Mouse (Mus musculus) liver, embryonic 11.5 days (tissue): ENCODE measurements around the gene Serpina10. TPM values are rescaled to one million over a fixed set of nuclear protein-coding genes. Genes with fewer than 3 reads are reported as not detected.

Experiments
- ATAC-seq: fragments of 200-750 bp; cut with Nextera tagmentation; replicated peaks from 2 replicates; pipeline ENCODE4 v1.8.0; 2017; ENCODE audit warnings: moderate number of reproducible peaks, mild to moderate bottlenecking, moderate TSS enrichment, moderate library complexity; ENCODE audit not compliant: low FRiP score
- DNase-seq: peaks from one replicate; pipeline ENCODE4 v3.0.0-alpha.2; 2017; ENCODE audit warnings: low spot score
- H3K27ac ChIP-seq: fragments of 300-500 bp; sonication (generic); 2 replicates; pipeline ENCODE4 v1.5.1; 2014; ENCODE audit warnings: mild to moderate bottlenecking, low read depth, low read length, control low read depth
- H3K27me3 ChIP-seq: fragments of 300-500 bp; sonication (generic); replicated peaks from 2 replicates; pipeline ENCODE4 v1.6.1; 2014; ENCODE audit warnings: low read length, mixed read lengths; ENCODE audit not compliant: control insufficient read depth, insufficient read depth
- H3K36me3 ChIP-seq: fragments of 300-500 bp; sonication (generic); 2 replicates; pipeline ENCODE4 v1.6.1; 2014; ENCODE audit warnings: mild to moderate bottlenecking, low read length, moderate library complexity, mixed read lengths; ENCODE audit not compliant: control insufficient read depth, insufficient read depth
- H3K4me1 ChIP-seq: fragments of 300-500 bp; sonication (generic); replicated peaks from 2 replicates; pipeline ENCODE4 v1.6.1; 2014; ENCODE audit warnings: low read length, mixed read lengths; ENCODE audit not compliant: control insufficient read depth, insufficient read depth
- H3K4me2 ChIP-seq: fragments of 300-500 bp; sonication (generic); 2 replicates; pipeline ENCODE4 v1.6.1; 2014; ENCODE audit warnings: mild to moderate bottlenecking, control low read depth, moderate library complexity
- H3K4me3 ChIP-seq: fragments of 300-500 bp; sonication (generic); 2 replicates; pipeline ENCODE4 v1.5.1; 2014; ENCODE audit warnings: low read depth, low read length, control low read depth
- H3K9ac ChIP-seq: fragments of 300-500 bp; sonication (generic); 2 replicates; pipeline ENCODE4 v1.6.1; 2014; ENCODE audit warnings: low read depth, low read length, control low read depth
- H3K9me3 ChIP-seq: fragments of 300-500 bp; sonication (generic); 2 replicates; pipeline ENCODE4 v1.6.1; 2016; ENCODE audit warnings: low read length, inconsistent platforms, mixed read lengths; ENCODE audit not compliant: control insufficient read depth
- WGBS: fragments of 180-500 bp; shearing (Covaris S2); extraction: QIAGEN DNeasy Blood & Tissue Kit; methylation state at CpG from one replicate; pipeline ENCODE4 v1.1.7; 2014; 5-methylcytosine and 5-hydroxymethylcytosine counted together
- polyA plus RNA-seq: library from polyadenylated mRNA; unstranded; fragments of >200 nt; fragmentation: Nextera tagmentation; extraction: Ambion mirVana; gene quantifications from 2 replicates; pipeline ENCODE4 v1.2.1, GENCODE M21; 2014

Gene Serpina10
- polyA plus RNA-seq, 1 experiment from 2014 or later: 21.2 TPM

- H3K9me3 ChIP-seq: no peaks in the 10 kb centered on the region
- H3K27ac ChIP-seq: no peak overlapping the region
- no peak overlapping the region for H3K4me2 ChIP-seq
- ATAC-seq (no peak), DNase-seq (peak; percentile 5)
- no peaks in the 10 kb centered on the region for H3K36me3 ChIP-seq
- 69% methylated on average over 3 of the region's 3 CpGs for WGBS
- H3K4me3 ChIP-seq: no peak overlapping the region
- no peaks in the 10 kb centered on the region for H3K27me3 ChIP-seq
- H3K4me1 ChIP-seq: no peaks in the 10 kb centered on the region
- H3K9ac ChIP-seq: no peak overlapping the region
These were observed 12.6 kb upstream of the Serpina10 start for GRCm38 (mm10) chr12:103643818-103644217.

- Histone ChIP-seq H3K9ac (no peak overlapping the region), H3K4me1 (no peaks in the 10 kb centered on the region), H3K27ac (no peak overlapping the region), H3K36me3 (no peaks in the 10 kb centered on the region), H3K4me3 (no peak overlapping the region), H3K4me2 (no peak overlapping the region), H3K9me3 (no peaks in the 10 kb centered on the region), H3K27me3 (no peaks in the 10 kb centered on the region)
- 0% methylated on average over 2 of the region's 2 CpGs for WGBS
- DNase-seq (peak; percentile 65), ATAC-seq (0 out of 2 replicates have a peak, but pooled peaks have one; percentile 50)
These were observed 12.1 kb upstream of the Serpina10 start for GRCm38 (mm10) chr12:103643336-103643735.

- no peak overlapping the region for H3K4me2 ChIP-seq
- no peak overlapping the region for H3K4me3 ChIP-seq
- H3K9me3 ChIP-seq: no peaks in the 10 kb centered on the region
- peak; percentile 24 for DNase-seq
- H3K36me3 ChIP-seq: no peaks in the 10 kb centered on the region
- H3K4me1 ChIP-seq: no peaks in the 10 kb centered on the region
- no peak overlapping the region for H3K9ac ChIP-seq
- 67% methylated on average over 2 of the region's 2 CpGs for WGBS
- H3K27ac ChIP-seq: no peak overlapping the region
- H3K27me3 ChIP-seq: no peaks in the 10 kb centered on the region
- peak; percentile 54; the same call in 1 of the 2 replicates for ATAC-seq
These were observed 4.6 kb upstream of the Serpina10 start for GRCm38 (mm10) chr12:103635846-103636245.

GRCm38 (mm10) chr12:103634430-103634829 is 3.2 kb upstream of the Serpina10 start:
- Histone ChIP-seq H3K27ac (no peak overlapping the region), H3K4me1 (no peaks in the 10 kb centered on the region), H3K9me3 (no peaks in the 10 kb centered on the region), H3K27me3 (no peaks in the 10 kb centered on the region), H3K36me3 (no peaks in the 10 kb centered on the region), H3K4me2 (no peak overlapping the region), H3K4me3 (no peak overlapping the region), H3K9ac (no peak overlapping the region)
- DNase-seq (no peak), ATAC-seq (no peak)
- WGBS: 72% methylated on average over 2 of the region's 2 CpGs

- H3K4me3 ChIP-seq: no peak overlapping the region
- H3K9ac ChIP-seq: no peak overlapping the region
- no peaks in the 10 kb centered on the region for H3K27me3 ChIP-seq
- no peak overlapping the region; the same call in 1 of the 2 replicates for H3K4me2 ChIP-seq
- no peak for ATAC-seq
- no peak for DNase-seq
- H3K9me3 ChIP-seq: no peaks in the 10 kb centered on the region
- WGBS: 56% methylated on average over 10 of the region's 10 CpGs
- no peaks in the 10 kb centered on the region for H3K4me1 ChIP-seq
- H3K27ac ChIP-seq: no peak overlapping the region
- H3K36me3 ChIP-seq: no peaks in the 10 kb centered on the region
These were observed 14.4 kb downstream of the Serpina10 start for GRCm38 (mm10) chr12:103616860-103617261.

- ATAC-seq (no peak), DNase-seq (no peak)
- WGBS: 70% methylated on average over 4 of the region's 4 CpGs
- Histone ChIP-seq H3K4me1 (no peaks in the 10 kb centered on the region), H3K36me3 (no peaks in the 10 kb centered on the region), H3K27ac (no peak overlapping the region), H3K9ac (no peak overlapping the region), H3K27me3 (no peaks in the 10 kb centered on the region), H3K9me3 (no peaks in the 10 kb centered on the region), H3K4me2 (no peak overlapping the region), H3K4me3 (no peak overlapping the region)
These were observed 15.5 kb downstream of the Serpina10 start for GRCm38 (mm10) chr12:103615734-103616133.

- Histone ChIP-seq H3K4me1 (no peaks in the 10 kb centered on the region), H3K36me3 (no peaks in the 10 kb centered on the region; the same call in 1 of the 2 replicates), H3K27me3 (no peaks in the 10 kb centered on the region), H3K4me3 (no peak overlapping the region), H3K4me2 (no peak overlapping the region), H3K9ac (no peak overlapping the region), H3K9me3 (no peaks in the 10 kb centered on the region), H3K27ac (no peak overlapping the region)
- WGBS: 80% methylated on average over 1 of the region's 1 CpGs
- DNase-seq: no peak
- no peak for ATAC-seq
These were observed 16.1 kb downstream of the Serpina10 start for GRCm38 (mm10) chr12:103615141-103615540.

- Histone ChIP-seq H3K4me1 (no peaks in the 10 kb centered on the region), H3K36me3 (no peaks in the 10 kb centered on the region), H3K27ac (no peak overlapping the region), H3K4me2 (no peak overlapping the region), H3K27me3 (no peaks in the 10 kb centered on the region), H3K4me3 (no peak overlapping the region), H3K9me3 (no peaks in the 10 kb centered on the region), H3K9ac (no peak overlapping the region)
- WGBS: 72% methylated on average over 3 of the region's 3 CpGs
- ATAC-seq (no peak), DNase-seq (no peak)
These were observed 29.4 kb downstream of the Serpina10 start for GRCm38 (mm10) chr12:103601839-103602238.

- 27% methylated on average over 3 of the region's 3 CpGs for WGBS
- Histone ChIP-seq H3K4me3 (no peak overlapping the region), H3K9me3 (no peaks in the 10 kb centered on the region), H3K9ac (no peak overlapping the region), H3K4me2 (no peak overlapping the region), H3K27me3 (no peaks in the 10 kb centered on the region), H3K4me1 (no peaks in the 10 kb centered on the region), H3K36me3 (no peaks in the 10 kb centered on the region), H3K27ac (no peak overlapping the region)
- no peak for ATAC-seq
- no peak for DNase-seq
These were observed 30.9 kb downstream of the Serpina10 start for GRCm38 (mm10) chr12:103600364-103600763.
